Mouse (Mus musculus) thymus, postnatal 10 days (tissue): ENCODE measurements around the gene Cfap43.

Experiments used
- DNase-seq, 2 experiments: peaks; one replicate each; pipeline ENCODE4 v3.0.0; 2021; ENCODE audit warnings: low spot score in 2 of 2

The Cfap43 gene

GRCm38 (mm10) chr19:47919126-47919965 is at the start of gene Cfap43, which contains the start of gene Itprip:
Gene Cfap43, minus strand, starts transcription at chr19:47919287.
Gene Itprip, minus strand, starts transcription at chr19:47919299.
- DNase-seq = peak; percentile 70 to 78

GRCm38 (mm10) chr19:47958181-47958580 is 39.1 kb upstream of the Cfap43 start:
- DNase-seq = no peak

- no peak for DNase-seq
Observed at GRCm38 (mm10) chr19:47953169-47953568, 34.1 kb upstream of the Cfap43 start.

GRCm38 (mm10) chr19:47950946-47951345 is 31.9 kb upstream of the Cfap43 start:
- no peak for DNase-seq

GRCm38 (mm10) chr19:47946821-47947465 is 27.9 kb upstream of the Cfap43 start:
- no peak for DNase-seq

- no peak for DNase-seq
Observed at GRCm38 (mm10) chr19:47939361-47939760, 20.3 kb upstream of the Cfap43 start.

- peak; percentile 64 to 76 for DNase-seq
Observed at GRCm38 (mm10) chr19:47937443-47938406, 18.6 kb upstream of the Cfap43 start, which contains the start of gene Cfap58. Gene Cfap58, plus strand, starts transcription at chr19:47937675.

- DNase-seq = no peak
Observed at GRCm38 (mm10) chr19:47936938-47937337, 17.9 kb upstream of the Cfap43 start.

- DNase-seq = no peak
Observed at GRCm38 (mm10) chr19:47936490-47936889, 17.4 kb upstream of the Cfap43 start.

GRCm38 (mm10) chr19:47935530-47935929 is 16.4 kb upstream of the Cfap43 start:
- DNase-seq = no peak

GRCm38 (mm10) chr19:47934636-47935238 is 15.7 kb upstream of the Cfap43 start:
- no peak for DNase-seq

- no peak for DNase-seq
Observed at GRCm38 (mm10) chr19:47934146-47934545, 15.1 kb upstream of the Cfap43 start.

- DNase-seq = peak in 1 of 2 experiments; percentile 49
Observed at GRCm38 (mm10) chr19:47931982-47932638, 13.0 kb upstream of the Cfap43 start.

GRCm38 (mm10) chr19:47929043-47929442 is 10.0 kb upstream of the Cfap43 start:
- no peak for DNase-seq

GRCm38 (mm10) chr19:47927032-47927431 is 7.9 kb upstream of the Cfap43 start:
- DNase-seq = no peak

GRCm38 (mm10) chr19:47925819-47926218 is 6.7 kb upstream of the Cfap43 start:
- DNase-seq = no peak

GRCm38 (mm10) chr19:47919966-47920375 is 884 bp upstream of the Cfap43 start:
- DNase-seq = no peak

GRCm38 (mm10) chr19:47918455-47919101 is 509 bp downstream of the Cfap43 start:
- peak; percentile 44 to 45 for DNase-seq

- no peak for DNase-seq
Observed at GRCm38 (mm10) chr19:47918016-47918415, 1.1 kb downstream of the Cfap43 start.

GRCm38 (mm10) chr19:47917396-47917795 is 1.7 kb downstream of the Cfap43 start:
- no peak for DNase-seq
